Mouse (Mus musculus) embryonic facial prominence, embryonic 15.5 days (tissue): ENCODE data around the gene Ifitm6. TPM values are rescaled to one million over a fixed set of nuclear protein-coding genes. Genes with fewer than 3 reads are reported as not detected.
A peak's percentile ranks its signal among the peaks of the same experiment; 100 is the strongest.

Source experiments
- ATAC-seq: fragments of 200-750 bp; cut with Nextera tagmentation; 2 replicates; pipeline ENCODE4 v1.8.0; 2017; ENCODE audit warnings: low read depth, moderate TSS enrichment; ENCODE audit not compliant: insufficient number of reproducible peaks, low FRiP score, low TSS enrichment
- H3K27ac ChIP-seq: fragments of 300-500 bp; sonication (generic); replicated peaks from 2 replicates; pipeline ENCODE4 v1.5.1; 2015; ENCODE audit warnings: mild to moderate bottlenecking, inconsistent platforms
- H3K27me3 ChIP-seq: fragments of 300-500 bp; sonication (generic); 2 replicates; pipeline ENCODE4 v1.6.1; 2015; ENCODE audit warnings: inconsistent platforms
- H3K36me3 ChIP-seq: fragments of 300-500 bp; sonication (generic); 2 replicates; pipeline ENCODE4 v1.6.1; 2015; ENCODE audit warnings: mild to moderate bottlenecking, inconsistent platforms
- H3K4me1 ChIP-seq: fragments of 300-500 bp; sonication (generic); 2 replicates; pipeline ENCODE4 v1.6.1; 2015; ENCODE audit warnings: inconsistent platforms
- H3K4me2 ChIP-seq: fragments of 300-500 bp; sonication (generic); replicated peaks from 2 replicates; pipeline ENCODE4 v1.6.1; 2015; ENCODE audit warnings: mild to moderate bottlenecking, inconsistent platforms
- H3K4me3 ChIP-seq: fragments of 300-500 bp; sonication (generic); replicated peaks from 2 replicates; pipeline ENCODE4 v1.5.1; 2015; ENCODE audit warnings: mild to moderate bottlenecking, inconsistent platforms
- H3K9ac ChIP-seq: fragments of 300-500 bp; sonication (generic); 2 replicates; pipeline ENCODE4 v1.6.1; 2015; ENCODE audit warnings: inconsistent platforms
- H3K9me3 ChIP-seq: fragments of 300-500 bp; sonication (generic); replicated peaks from 2 replicates; pipeline ENCODE4 v1.6.1; 2016; ENCODE audit warnings: inconsistent platforms
- WGBS: fragments of 180-500 bp; shearing (Covaris S2); methylation state at CpG from one replicate; pipeline ENCODE4 v1.1.7; 2015; 5-methylcytosine and 5-hydroxymethylcytosine counted together
- polyA plus RNA-seq: library from polyadenylated mRNA; unstranded; fragments of >200 nt; fragmentation: Nextera tagmentation; extraction: Ambion mirVana; gene quantifications from 2 replicates; pipeline ENCODE4 v1.2.1, GENCODE M21; 2015

Gene Ifitm6
- polyA plus RNA-seq, 1 experiment from 2014 or later, result 2.8 TPM

DNA sequence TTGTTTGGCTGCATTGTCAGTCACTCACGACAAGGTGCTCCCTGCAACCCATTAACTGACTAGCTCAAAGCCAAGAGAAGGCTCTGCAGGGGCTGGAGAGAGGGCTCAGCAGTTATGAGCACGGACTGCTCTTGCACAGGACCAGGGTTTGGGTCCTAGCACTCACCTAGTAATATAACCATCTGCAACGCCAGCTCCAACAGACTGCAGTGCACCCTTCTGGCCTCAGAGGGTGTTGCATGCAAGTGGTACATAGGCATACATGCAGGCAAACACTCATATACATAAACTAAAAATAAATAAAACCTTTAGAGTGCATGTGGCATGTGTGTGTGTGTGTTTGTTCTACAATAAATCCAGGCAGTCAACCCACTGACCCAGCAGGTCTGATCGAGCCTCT is 38.1 kb upstream of the Ifitm6 start:
- Histone ChIP-seq H3K9ac (no peak overlapping the region), H3K4me1 (peaks cover 6% of the 10 kb centered on the region), H3K27ac (no peak overlapping the region), H3K36me3 (no peaks in the 10 kb centered on the region), H3K4me2 (no peak overlapping the region), H3K9me3 (no peaks in the 10 kb centered on the region), H3K27me3 (no peaks in the 10 kb centered on the region), H3K4me3 (no peak overlapping the region)
- ATAC-seq, result no peak
- WGBS, result 78% methylated on average over 4 of the region's 4 CpGs

DNA sequence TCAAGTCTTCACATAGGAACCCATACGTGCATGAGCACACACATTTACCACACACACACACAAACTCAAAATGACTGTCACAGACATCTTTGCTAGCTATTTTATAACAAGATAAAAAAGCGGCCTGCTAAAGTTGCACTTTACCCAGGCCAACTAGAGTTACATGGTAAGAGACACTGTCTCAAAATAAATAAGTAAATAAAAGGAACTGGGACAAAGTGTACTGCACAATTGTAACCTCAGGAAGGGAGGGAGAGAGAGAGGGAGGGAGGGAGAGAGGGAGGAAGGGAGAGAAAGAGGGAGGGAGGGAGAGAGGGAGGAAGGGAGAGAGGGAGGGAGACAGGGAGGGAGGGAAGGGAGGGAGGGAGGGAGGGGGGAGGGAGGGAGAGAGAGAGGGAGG is 34.7 kb upstream of the Ifitm6 start:
- H3K4me1 ChIP-seq, result peaks cover 9% of the 10 kb centered on the region
- WGBS, result 76% methylated on average over 2 of the region's 2 CpGs

DNA sequence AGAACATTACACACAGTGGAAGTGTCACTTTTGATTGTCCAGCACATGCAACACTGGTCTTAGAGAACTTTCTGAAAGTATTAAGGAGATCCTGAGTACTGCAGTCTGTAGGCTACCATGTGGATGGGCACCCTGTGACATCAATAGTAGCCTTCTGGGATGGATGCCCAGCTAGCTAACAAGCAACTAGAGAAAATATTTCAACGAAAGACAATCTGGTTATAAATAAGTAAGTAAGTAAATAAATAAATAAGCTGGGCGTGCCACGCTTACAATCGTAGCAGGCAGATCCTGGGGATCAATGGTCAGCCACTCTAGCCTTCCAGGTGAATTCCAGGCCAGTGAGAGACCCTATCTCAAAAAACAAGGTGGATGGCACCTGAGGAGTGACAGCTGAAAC is 34.3 kb upstream of the Ifitm6 start:
- Histone ChIP-seq H3K4me2 (no peak overlapping the region), H3K27me3 (no peaks in the 10 kb centered on the region), H3K9ac (no peak overlapping the region), H3K4me3 (no peak overlapping the region), H3K9me3 (no peaks in the 10 kb centered on the region), H3K36me3 (no peaks in the 10 kb centered on the region), H3K4me1 (peaks cover 13% of the 10 kb centered on the region), H3K27ac (no peak overlapping the region)
- WGBS, result 84% methylated on average over 4 of the region's 4 CpGs
- ATAC-seq, result no peak

More for the DNA sequence above, 34.7 kb upstream of the Ifitm6 start:
- Histone ChIP-seq H3K27me3 (no peaks in the 10 kb centered on the region), H3K9me3 (no peaks in the 10 kb centered on the region), H3K4me2 (no peak overlapping the region), H3K4me3 (no peak overlapping the region), H3K36me3 (no peaks in the 10 kb centered on the region), H3K9ac (no peak overlapping the region), H3K27ac (no peak overlapping the region)
- no peak for ATAC-seq

DNA sequence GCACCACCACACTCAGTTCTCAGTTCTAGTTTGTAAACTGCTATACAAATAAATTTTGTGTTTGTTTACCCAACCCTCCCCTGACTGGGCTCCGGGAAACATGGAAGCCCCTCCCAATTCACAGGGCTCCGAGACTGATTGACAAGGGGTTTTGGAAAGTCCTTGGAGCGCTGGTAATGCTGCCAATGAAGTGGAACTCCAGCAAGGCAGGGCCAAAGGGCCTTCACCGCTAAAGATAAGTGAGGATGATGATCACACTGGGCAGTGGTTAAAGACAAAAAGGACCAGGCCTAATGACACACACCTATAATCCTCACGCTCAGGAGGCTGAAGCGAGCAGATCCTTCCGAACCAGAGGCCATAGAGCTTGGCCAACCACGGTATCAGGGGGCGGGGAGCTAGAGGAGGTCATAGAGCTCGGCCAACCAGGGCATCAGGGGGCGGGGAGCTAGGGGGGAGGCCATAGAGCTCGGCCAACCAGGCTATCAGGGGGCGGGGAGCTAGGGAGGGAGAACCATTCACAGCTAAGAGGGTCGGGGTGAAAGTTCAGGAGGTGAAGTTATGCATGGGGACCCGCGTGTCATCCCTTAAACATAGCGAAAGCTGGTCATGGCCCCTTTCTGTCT is 33.4 kb upstream of the Ifitm6 start:
- Histone ChIP-seq H3K27ac (no peak overlapping the region), H3K9me3 (no peaks in the 10 kb centered on the region), H3K9ac (no peak overlapping the region), H3K27me3 (no peaks in the 10 kb centered on the region), H3K4me2 (no peak overlapping the region), H3K4me1 (peaks cover 17% of the 10 kb centered on the region), H3K36me3 (no peaks in the 10 kb centered on the region), H3K4me3 (no peak overlapping the region)
- WGBS, result 63% methylated on average over 17 of the region's 17 CpGs
- ATAC-seq, result no peak

DNA sequence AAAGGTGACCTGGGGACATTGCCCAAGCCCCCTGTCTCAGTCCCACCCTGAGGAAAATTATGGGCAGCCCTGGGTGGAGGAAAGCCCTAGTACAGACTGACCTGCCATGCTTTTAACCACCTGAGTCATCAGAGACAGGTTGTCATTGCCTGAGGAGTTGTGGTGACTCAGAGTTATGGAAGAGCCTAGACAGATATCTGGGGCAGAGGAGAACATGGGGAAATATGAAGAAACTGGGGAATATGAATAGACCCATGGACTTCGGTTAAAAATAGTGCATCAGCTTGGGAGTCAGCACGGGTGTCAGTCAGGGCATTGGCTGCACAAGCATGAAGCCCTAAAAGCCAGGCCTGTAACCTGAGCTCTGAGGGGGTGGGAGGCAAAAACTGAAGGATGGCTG is 31.6 kb upstream of the Ifitm6 start:
- H3K9me3 ChIP-seq, result no peaks in the 10 kb centered on the region
- no peak for ATAC-seq
- H3K27me3 ChIP-seq, result no peaks in the 10 kb centered on the region
- WGBS, result 76% methylated on average over 2 of the region's 2 CpGs
- no peak overlapping the region for H3K4me3 ChIP-seq
- H3K4me1 ChIP-seq, result peaks cover 17% of the 10 kb centered on the region
- no peak overlapping the region for H3K4me2 ChIP-seq
- H3K9ac ChIP-seq, result no peak overlapping the region
- no peaks in the 10 kb centered on the region for H3K36me3 ChIP-seq
- H3K27ac ChIP-seq, result no peak overlapping the region

DNA sequence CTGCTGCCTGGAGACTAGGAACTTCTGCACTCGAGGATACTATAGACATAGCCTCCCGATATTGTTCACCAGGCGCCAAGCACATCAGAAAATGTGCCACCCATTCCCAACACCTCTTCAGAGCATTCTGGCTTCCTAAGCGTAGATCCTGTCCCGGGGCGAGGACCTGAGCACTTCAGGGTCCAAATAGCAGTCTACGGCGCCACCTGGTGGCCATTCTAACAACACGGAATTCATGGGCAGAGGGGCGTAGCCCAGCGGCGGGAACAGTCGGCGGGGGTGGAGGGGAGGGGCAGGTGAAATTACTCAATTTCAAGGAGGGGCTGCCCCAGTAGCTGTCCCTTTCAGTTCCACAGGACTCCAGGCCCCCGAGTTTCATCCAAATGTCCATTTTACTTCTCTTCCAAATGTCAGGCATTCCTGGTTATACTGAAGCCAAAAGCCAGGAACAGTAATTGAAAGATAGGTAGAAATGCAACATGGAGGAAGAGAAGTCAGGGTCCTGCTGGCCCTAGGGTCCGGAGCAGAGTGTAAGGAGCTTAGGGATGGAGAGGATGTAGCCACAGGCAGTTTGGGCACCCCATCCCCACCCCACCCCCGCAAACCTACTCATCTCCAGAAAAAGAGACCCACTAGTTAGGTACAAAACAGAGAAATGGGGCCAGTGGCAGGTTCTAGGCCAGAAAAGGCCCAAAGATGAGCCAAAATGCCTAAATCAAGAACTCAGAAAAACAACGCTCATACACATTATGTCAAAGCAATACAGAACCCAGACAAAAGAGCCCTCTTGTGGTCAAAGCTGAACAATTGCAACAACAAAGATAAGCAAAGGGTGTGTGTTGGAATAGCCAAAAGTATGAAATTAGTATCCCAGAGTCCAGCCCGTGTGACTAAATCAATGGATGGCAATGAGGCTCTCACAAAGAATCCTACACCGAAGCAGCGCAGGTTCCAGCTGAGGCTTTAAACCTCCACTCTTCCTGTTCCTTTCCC is 30.8 kb upstream of the Ifitm6 start:
- Histone ChIP-seq H3K27me3 (no peaks in the 10 kb centered on the region), H3K36me3 (no peaks in the 10 kb centered on the region), H3K4me1 (peaks cover 17% of the 10 kb centered on the region), H3K27ac (peak overlapping the region; percentile 96), H3K4me3 (peak overlapping the region; percentile 36), H3K9ac (peak overlapping the region; percentile 15; the same call in 1 of the 2 replicates), H3K4me2 (peak overlapping the region; percentile 80), H3K9me3 (no peaks in the 10 kb centered on the region)
- 8% methylated on average over 21 of the region's 21 CpGs for WGBS
- peak; percentile 88 for ATAC-seq

DNA sequence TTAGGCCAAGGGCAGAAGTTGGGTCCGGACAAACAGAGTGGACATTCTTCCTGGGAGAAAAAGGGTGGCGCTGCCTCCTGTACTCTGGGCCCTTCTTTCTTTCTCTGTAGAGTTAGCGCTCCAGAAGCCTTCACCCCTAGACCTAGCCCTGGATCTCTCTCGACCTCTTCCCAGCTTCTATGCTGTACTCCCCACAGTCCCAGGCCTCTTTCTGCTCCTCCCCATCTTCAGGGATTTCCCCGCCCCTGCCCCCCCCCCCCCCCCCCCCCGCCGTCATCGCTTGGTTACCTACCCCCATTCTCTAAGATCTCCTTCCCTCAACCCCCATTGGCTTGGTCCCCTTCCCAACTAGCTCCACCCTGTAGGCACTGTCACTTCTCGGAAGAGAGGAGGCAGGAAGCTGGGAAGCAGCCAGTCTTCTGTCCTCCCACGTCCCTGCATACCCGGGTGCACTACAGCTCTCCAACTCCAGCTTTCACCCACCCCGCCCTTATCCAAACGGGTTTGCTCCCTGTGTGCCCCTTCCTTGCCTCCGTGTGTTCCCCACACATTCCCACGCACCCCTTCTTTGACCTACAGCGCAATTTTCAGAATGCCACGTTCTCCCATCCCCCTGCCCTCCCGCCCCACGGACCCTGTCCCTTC is 30.0 kb upstream of the Ifitm6 start:
- H3K36me3 ChIP-seq, result no peaks in the 10 kb centered on the region
- H3K27ac ChIP-seq, result peak overlapping the region; percentile 96
- H3K9ac ChIP-seq, result peak overlapping the region; percentile 15; the same call in 1 of the 2 replicates
- H3K9me3 ChIP-seq, result no peaks in the 10 kb centered on the region
- 8% methylated on average over 15 of the region's 19 CpGs for whole genome bisulfite sequencing
- no peaks in the 10 kb centered on the region for H3K27me3 ChIP-seq
- ATAC-seq, result peak; percentile 91
- H3K4me1 ChIP-seq, result peaks cover 23% of the 10 kb centered on the region
- H3K4me3 ChIP-seq, result peak overlapping the region; percentile 36
- H3K4me2 ChIP-seq, result peak overlapping the region; percentile 80

DNA sequence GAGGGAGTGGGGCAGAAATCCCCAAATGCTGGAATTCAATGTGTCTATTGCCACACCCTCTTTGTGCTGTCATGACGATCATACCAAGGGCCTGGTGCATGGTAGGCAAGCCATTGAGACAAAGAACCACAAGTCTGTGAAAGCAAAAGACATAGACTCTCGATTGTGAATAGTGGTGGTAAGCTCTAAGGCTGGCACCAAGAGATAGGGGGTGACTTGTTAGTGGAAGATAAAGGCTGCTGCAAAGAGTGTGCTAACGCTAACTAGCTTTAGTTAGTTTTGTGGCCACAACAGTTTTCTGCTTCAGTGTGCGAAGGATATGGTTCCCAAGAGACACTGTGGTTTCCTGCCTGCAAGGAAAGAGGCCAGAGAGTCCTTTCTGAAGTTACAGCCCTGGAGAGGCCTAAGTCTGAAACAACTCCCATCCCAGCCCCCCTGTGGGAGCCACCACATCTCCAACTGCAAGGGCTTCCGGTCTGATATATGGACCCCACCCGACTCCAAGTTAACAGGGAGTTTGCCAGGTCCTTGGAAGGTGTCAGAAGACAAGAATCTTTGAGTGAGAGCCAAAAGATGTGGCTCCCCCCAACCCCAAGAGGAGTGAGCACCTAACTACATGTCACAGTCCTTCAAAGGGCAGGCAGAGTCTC is 29.3 kb upstream of the Ifitm6 start:
- peak overlapping the region; percentile 80 for H3K4me2 ChIP-seq
- H3K27ac ChIP-seq, result peak overlapping the region; percentile 96
- H3K9me3 ChIP-seq, result no peaks in the 10 kb centered on the region
- WGBS, result 59% methylated on average over 6 of the region's 6 CpGs
- no peaks in the 10 kb centered on the region for H3K27me3 ChIP-seq
- ATAC-seq, result no peak
- peaks cover 23% of the 10 kb centered on the region for H3K4me1 ChIP-seq
- 0 out of 2 replicates have a peak overlapping the region, but pooled peaks have one; percentile 1 for H3K4me3 ChIP-seq
- no peaks in the 10 kb centered on the region for H3K36me3 ChIP-seq
- H3K9ac ChIP-seq, result no peak overlapping the region

DNA sequence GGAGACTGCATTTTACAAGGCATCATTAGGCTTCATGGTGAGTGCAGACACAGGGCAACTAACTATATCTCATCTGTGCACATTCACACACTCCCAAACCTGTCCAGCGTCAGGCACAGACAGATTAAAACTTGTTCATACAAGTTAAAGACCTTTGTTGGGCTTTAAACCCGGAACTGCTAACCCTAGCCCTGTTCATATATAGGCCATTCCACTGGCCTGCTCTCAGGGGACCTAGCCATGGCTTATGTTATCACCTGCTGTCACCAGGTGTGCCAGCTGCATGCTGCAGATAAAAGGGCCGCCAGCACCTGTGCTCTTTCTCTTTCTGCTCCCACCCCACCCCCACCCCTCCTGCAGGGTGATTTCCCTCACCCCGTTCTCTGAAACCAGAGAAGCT is 24.8 kb upstream of the Ifitm6 start:
- Histone ChIP-seq H3K9me3 (no peaks in the 10 kb centered on the region), H3K36me3 (no peaks in the 10 kb centered on the region), H3K27ac (peak overlapping the region; percentile 74), H3K4me1 (peaks cover 27% of the 10 kb centered on the region), H3K27me3 (no peaks in the 10 kb centered on the region), H3K9ac (no peak overlapping the region), H3K4me3 (no peak overlapping the region), H3K4me2 (no peak overlapping the region)
- no peak for ATAC-seq
- 38% methylated on average over 4 of the region's 4 CpGs for WGBS

DNA sequence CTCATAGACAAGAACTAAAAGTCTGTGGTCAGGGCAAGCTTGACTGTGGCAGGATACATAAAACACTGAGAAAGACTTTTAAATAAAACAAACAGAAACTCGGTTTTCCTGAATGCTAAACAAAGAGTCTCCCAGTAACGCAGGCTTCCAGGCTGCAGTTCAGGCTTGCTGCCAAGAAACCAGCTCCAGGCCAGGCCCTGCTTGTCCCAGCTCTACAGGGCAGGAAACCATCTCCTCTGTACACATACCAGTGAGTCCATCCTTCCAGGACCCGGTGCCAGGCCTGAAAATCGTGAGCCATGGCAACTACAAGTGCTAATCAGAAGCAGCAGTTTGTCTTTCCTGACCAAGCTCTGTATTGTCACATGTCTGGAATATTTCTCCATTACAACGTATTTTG is 23.9 kb upstream of the Ifitm6 start:
- H3K4me2 ChIP-seq, result no peak overlapping the region
- H3K4me1 ChIP-seq, result peaks cover 19% of the 10 kb centered on the region
- H3K27ac ChIP-seq, result peak overlapping the region; percentile 92
- 6% methylated on average over 5 of the region's 5 CpGs for WGBS
- no peaks in the 10 kb centered on the region for H3K27me3 ChIP-seq
- no peak overlapping the region for H3K9ac ChIP-seq
- peak; percentile 82 for ATAC-seq
- no peak overlapping the region for H3K4me3 ChIP-seq
- H3K36me3 ChIP-seq, result no peaks in the 10 kb centered on the region
- no peaks in the 10 kb centered on the region for H3K9me3 ChIP-seq
